Mouse (Mus musculus) spleen, postnatal 10 days (tissue): ENCODE data around the gene Opalin.

Source experiments
- DNase-seq, 2 experiments: peaks; one replicate each; pipeline ENCODE4 v3.0.0; 2021 to 2022; ENCODE audit warnings: low spot score in 2 of 2

Gene Opalin

DNA sequence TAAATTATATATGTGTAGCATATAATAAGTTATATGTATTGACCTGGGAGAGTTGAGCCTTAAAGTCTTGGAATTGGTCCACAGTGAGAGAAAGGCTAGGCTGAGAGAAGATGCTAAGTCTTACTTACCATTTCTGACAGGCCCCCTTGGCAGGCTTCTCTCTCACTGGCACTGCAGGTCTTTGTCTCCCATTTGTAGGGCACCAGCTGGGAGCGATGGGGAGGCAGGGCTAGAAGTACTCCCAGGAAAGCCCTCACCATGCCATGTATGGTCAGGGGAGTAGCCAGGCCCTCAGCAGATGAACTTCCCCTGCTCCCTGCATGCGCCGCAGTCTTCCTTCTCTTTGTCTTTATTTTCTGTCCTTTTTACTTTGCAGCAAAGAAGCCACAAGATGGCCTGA is at the start of gene Opalin:
Gene Opalin, minus strand, starts transcription at position 208 of the 400 bp plus-strand sequence.
- no peak for DNase-seq

DNA sequence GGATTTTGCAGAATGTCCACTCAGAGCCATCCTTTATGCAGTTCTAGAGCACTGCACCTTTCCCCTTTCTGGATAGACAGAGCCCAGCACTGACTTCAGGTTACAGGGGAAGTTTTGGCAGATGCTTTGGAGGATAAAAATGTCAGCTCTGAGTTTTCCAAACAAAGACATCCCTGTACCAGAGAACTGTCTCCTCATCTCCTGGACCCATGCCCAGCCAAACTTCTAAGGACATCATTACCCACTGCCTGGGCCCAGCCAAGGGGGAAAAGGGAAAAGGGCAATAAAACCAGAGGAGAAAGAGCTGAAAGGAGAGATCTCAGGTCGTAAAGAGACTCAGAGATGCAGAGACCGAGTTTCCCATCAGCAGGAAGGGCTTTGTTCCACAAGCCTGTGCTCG is 46.1 kb upstream of the Opalin start:
- no peak for DNase-seq

DNA sequence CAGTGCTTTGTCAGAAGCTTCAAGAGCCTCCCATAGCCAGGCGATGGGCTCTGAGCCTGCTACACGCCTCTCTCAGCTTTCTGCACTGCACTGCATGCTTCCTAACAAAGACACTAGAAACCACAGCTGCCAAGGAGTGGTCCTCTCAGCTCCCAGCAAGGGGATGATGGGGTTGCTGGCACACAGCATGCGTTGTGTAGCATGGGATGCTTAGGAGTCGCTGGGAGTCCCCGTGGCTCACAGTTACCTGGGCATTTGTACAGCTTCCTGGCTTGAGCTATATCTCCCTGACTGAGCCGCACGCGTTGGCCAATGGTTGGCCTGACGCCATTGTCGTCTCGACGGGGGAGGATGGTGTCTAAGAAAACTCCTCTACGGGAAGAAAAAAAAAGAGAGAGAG is 43.0 kb upstream of the Opalin start:
- DNase-seq = no peak

DNA sequence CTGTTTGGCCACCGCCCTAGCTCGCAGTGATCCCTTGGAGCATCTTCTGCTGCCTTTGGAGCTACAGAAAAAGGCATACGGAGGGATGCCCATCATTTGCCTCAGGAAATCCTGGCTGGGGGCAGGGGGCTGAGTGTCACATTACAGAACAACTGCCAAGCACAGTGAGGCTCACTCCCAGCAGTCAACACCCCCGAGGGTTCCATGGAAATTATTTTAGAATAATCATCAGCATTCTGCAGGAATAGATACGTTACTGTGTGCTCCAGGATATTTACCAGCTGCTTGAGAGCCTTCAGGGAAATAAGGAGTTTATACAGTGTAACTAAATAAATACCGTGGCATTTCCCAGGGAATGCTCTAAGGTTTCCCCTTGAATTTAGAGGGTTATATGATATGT is 41.4 kb upstream of the Opalin start:
- DNase-seq = no peak

DNA sequence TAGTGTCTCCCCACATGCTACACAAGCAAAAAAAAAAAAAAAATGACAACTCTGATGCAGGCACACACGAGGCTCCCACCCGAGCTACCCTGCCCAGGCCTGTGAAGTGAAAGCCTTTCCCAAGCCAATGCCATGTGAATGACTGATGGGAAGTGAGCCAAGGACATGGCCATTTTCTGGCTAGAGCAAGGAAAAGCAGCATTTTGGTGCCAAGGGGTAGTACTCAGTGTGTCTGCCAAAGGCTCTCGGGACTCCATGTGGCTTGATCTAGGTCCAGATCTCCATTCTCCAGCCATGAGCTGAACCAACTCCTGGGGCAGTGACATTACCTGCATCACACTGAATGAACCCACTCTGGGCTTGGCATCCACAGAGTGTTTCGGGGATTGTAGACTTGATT is 40.4 kb upstream of the Opalin start:
- no peak for DNase-seq

DNA sequence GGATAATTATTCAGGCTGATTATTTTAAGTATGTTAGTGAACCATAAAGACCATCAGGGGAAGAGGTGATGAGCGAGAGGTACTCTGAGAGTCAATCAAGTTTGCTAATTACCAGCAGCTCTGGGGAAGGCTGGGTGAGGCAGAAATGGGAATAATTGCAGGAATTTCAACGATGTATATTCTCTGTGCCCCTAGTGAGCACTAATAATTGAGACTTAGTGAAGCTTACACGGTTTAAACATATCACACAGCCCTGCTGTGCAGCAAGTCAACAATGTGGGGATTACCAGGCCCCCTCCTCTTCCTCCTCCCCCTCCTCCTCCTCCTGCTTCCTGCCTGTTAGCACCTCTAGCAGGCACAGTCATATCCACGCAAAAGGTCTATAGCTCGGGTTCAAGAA is 37.7 kb upstream of the Opalin start:
- no peak for DNase-seq

DNA sequence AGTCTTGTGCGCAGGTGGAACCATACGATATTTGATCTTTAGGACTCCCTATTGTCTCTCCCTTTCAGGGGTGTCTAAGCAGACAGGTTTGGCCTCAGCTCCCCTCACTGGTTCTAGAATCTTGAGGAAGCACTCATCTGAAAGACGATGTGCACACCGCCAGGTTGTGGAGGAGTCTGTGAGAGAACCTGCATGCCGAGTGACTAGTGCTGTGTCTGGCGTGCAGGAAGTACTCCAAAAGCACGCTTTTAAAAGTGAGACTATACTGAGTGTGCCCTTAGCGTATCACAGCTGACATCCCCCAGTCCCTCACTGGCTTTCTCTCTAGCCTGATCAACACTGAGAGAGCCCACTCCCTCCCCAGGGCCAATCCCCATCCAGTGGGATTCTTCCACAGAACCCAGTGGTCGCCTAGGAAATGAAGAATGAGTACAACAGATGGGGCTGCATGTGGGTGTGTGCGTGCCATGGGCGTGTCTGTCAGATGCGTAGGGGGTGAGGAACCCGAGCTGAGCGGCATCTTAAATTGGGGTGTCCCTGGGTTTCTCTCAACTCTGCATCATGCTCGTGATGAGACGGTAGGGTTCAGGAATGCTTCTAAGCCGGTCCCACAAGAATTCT is 37.1 kb upstream of the Opalin start:
- no peak for DNase-seq

DNA sequence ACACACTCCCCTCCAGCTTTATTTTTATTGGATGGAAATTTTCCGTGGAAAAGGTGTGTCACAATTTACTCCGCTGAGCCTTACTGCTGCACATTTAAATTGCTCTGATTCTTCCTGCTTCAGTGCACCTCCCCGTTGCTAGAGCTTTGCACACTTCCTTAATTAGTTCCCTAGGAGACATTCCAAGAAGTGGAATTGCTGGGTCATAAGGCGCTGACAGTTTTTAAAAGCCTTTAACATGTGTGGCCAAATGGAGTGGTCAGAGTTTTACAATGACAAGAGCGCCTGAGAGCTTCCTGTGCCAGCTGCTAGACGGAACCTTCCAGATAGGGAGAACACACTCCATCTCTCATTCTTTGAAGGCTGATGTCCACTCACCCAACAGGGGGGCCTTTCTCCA is 35.7 kb upstream of the Opalin start:
- no peak for DNase-seq

DNA sequence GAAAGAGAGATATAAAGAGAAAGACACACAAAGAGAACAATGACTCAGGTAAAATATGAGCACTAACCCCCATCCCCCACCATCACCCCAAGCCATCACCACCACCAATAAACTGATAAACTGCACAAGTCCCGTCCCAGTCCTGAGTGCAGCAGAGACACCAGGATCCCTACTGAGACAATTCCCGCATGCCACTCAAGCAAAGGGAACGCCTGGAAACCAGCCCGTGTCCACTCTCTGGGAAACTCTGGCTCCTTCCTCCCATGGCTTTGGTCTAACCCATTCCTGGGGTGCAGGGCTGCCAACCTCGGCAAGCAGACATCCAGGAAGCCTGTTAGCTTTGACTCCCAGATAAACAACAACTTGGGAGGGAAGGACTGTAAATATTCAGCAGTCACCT is 33.1 kb upstream of the Opalin start:
- DNase-seq = no peak

DNA sequence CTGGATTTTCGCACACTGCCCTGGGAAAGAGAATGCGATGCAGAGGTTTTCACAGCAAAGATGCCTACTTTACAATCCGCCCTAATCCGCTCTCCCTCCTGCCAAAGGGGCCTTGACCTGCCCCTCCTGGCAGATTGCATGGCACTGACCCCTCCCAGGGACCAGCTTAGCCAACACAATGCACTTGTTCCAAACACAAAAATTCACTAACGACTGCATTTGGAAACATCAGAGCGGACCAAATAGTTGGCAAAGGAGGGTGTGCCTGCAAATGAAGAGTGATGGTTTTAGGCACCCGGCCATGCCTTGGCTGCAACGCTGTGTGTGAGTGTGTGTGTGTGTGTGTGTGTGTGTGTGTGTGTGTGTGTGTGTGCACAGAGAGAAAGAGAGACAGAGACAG is 32.6 kb upstream of the Opalin start:
- DNase-seq = no peak

DNA sequence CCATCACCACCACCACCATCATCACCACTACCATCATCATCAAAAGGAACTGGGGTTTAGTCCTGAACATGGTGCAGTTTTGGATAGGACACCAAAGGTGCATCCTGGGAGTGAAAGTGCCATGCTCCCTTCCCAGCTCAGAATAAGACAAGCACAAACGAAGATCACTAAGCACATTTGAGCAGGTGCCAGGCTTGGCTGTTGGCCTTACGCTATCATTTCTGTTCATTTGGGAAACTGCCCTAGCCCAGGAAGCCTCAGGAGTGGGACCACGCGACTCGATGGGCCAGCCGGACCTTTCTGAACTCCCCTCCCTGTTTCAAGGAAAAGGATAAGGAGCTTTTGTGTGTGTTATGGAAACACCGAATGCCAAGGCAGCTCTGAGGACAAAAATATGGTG is 31.8 kb upstream of the Opalin start:
- DNase-seq = no peak

DNA sequence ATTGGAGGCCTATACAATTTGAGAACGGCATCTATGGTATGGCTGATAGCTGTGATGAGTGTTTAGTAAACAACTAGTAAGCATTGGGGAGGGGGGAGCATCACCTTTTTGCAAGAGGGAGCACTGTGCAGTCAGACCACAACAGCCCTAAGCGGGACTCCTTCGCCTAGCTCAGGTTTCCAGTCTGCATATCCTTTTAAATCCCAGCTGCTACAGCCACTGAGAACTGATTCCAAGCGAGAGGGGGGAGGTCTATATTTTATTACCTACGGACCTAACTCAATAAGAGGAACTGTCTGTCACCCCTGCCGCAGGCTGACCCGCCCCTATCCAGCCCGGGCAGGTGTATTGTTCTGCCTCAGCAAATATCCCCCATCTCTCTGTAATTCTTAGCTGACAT is 30.6 kb upstream of the Opalin start:
- no peak for DNase-seq

DNA sequence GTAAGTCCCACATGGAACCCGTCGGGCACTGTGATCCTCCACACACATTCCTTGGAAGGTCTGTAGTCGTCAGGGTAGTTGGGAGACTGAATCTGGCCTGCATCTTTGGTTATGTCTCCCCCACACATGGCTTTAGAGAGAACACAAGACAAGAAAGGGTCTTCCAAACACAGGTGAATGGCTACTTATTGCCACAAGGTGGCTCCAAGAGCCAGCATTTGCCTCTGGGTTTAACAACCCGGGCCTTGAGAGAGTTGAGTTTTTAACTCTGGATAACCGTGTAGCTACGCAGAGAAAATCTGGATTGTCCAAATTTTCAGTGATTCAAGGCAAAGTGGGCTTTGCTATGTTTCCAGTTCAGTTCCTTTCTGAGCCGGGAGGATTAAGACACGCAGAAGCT is 28.0 kb upstream of the Opalin start:
- no peak for DNase-seq

DNA sequence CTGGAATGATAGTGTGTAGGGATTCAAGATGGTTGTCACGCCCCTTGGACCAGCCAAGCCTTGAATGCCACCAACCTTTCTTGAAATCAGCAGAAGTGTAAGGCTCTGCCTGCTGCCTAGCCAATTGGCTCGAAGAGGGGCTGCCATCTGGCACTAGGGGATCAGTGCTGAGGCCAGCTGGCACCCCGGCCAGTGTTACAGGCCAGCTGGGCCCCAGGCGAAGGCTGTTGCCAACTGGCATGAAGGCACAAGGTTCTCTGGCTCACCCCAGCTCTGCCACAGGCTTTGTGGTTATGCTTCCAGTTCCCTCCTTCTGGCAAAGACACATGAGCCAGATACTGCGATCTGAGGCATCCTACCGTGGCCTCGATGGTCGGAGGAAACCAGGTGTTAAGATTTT is 24.5 kb upstream of the Opalin start:
- no peak for DNase-seq

DNA sequence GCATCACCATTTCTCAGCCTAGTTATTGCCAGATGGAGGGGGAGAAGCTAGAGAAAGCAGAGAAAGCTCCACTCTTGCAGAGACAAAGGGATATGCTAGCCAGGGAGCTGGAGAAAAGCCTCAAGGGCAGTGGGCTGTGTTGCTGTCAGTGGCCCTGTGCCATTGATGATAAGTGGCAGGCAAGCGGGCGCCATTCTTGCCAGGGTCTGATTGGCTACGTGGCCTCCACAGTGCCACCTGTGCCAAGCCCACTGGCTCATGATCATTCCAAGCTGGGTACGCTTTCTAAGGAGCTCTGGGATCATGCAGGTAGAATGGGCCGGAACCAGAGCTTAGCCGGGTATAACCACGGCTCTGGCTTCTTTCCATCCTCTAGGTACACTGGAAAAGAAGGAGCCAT is 23.9 kb upstream of the Opalin start:
- DNase-seq = no peak

DNA sequence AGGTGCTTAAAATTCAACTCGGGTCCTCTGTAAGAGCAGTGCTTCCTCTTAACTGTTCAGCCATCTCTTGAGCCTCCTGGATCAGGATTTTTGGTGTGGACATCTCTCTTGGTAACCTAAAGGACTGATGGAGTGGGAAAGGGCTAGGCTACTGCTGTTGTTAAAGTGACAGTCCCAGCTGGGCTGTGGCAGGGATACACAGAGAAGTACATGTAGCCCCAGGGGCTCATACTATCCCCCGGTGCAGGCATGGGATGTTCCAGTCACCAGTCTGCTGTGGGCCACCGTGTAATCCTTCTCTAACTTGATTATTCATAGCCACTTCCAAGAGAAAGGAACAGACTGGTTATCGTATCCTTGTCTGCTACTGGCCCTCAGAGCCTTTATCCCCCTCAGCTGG is 20.1 kb upstream of the Opalin start:
- no peak for DNase-seq

DNA sequence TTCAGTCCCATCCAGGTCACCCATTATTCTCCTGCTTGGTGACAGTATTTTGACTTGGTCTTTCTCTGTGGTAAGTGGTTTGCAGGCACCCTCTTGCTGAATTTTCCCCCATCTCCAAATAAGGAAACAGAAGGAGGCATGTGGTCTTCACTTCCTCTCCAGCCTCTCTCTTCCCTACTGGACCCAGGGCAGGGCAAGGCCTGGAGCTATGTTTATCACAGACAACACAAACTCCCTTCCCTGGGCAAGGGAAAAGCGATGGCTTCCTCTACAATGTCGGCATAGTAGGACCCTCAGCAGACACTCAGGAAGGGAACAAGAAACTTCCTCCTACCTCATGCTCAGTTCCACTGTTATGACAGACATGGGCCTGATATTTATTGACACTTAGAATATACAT is 15.0 kb upstream of the Opalin start:
- no peak for DNase-seq

DNA sequence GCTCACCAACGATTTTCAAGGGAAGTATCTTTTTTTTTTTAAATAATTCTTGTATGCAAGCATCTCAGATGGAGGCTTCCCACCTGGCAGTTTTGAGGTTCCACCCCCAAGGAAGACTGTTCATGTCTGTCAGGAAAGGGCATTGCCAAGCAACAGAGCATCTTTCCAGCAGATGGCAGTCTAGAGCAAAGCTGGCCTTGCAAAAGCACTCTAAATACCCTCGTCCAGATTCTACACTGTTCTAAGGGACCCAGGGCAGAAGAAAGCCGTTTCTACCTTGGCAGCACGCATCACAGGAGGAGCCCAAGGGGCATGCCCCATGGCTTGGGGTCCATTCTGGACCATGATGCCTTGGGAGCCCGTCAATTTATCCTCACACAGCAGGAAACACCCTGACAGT is 12.9 kb upstream of the Opalin start:
- peak; percentile 18 to 64 for DNase-seq

DNA sequence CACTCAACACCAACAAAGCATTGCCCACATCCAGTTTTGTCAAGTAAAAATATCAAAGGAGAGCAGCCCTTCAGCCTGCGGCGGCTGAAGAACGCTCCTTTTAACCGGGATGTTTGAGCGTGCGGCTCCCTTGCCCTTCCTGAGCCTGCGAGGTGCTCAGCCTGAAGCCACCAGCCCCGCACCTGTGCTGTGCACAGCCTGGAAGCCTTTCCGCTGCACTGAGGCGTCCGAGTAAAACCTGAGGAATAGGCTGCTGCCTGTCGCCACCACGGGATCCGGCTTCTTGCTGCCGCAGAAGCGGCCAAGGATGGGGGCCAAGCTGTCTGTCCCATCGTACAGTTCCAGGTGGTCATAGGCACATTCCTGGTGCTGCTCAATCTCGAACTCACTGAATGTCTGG is 11.6 kb upstream of the Opalin start:
- DNase-seq = no peak

DNA sequence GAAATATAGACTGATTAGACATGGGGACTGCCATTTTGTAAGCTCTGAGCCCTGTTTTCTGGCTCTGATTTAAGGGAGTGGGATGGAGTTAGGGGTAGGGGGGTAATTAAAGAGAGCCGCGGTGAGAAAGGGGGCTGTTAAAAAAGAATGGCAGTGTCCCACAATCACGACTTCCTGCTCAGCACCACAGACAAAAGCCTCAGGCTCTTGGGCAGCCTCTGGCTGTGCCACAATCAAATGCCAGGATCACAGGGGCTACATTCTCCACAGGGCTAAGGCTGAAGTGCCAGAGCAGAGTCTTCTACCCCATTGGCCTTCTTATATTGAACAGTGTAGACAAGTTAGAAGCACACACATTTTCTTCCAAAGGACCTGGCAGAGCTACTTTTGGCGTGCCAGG is 11.0 kb upstream of the Opalin start:
- no peak for DNase-seq

DNA sequence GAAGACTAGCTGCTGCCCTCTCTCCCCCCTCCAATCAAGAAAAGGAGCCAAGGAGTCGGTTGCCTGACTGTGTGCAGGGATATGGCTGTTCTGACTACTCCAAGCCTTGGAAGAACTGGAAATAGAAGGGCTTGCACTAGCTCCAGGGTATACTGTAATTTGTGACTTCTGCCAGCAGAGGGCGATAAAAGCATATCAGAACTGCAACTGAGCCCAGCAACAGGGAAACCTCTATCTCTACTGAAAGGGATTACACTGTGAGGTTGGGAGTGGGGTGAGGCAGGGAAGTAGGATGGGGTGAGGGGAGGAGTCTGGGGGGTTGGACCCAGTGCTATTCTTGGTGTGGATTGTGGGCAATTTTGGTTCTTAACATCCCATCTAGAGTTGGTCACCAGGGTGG is 9.8 kb upstream of the Opalin start:
- peak; percentile 40 to 70 for DNase-seq

DNA sequence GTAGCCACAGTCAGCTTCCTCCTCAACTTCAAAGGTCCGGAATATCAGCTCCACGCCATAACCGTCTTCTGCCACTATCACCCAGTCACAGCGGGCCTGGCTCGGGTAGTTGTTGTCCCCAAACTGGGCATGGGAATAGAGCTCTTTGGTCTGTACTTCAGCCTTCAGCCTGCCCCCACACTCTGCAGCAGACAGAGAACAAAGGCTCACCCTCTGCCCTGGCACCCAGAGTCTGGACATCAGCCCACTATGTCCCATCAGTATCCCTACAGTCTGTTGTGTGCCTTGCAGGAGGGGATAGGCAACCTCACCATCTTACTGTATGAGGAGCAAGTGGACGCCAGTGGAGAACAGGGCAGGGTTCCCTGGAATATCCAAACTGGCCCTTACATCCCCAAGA is 9.4 kb upstream of the Opalin start:
- no peak for DNase-seq

DNA sequence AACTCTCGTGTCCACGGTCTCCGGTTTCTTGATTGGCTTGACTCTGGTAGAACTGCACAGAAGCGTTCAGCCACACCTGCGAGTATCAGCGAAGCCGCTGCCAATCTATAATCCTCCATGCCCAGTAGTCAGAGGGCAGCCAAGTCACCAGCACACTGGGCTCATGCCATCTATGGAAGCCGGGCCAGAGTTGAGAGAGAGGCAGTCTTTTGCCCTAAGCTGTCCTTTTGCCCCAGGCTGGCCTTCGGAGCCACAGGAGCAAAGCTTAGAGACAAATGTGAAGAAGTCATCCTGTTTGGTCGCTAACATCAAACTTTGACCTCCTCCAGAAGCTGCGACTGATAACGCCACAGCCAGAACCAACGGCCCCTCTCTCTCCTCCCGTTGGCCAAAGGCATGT is 6.7 kb upstream of the Opalin start:
- DNase-seq = no peak

DNA sequence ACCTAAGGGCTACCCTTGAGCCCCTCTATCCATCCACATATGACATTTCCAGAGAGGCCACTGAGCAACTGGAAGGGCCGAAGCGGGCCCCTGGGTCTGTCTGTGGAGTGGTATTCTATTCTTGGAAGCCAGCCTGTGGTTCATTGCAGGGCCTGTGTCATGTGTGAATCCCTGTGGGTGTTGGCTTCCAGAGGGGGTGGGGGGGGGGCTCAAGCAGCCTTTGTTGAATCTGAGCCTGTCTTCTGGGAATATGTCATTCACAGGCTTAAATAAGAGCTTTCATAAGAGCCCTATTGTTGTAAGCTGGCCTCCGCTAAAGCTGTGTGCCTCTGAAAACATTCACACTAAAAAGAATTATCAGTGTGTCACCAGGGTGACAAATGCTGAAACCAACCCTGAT is 4.7 kb upstream of the Opalin start:
- no peak for DNase-seq
